Mouse (Mus musculus) embryonic facial prominence, embryonic 15.5 days (tissue): ENCODE results near the gene Dock4. TPM values are rescaled to one million over a fixed set of nuclear protein-coding genes. Genes with fewer than 3 reads are reported as not detected.

ENCODE experiments used
- ATAC-seq: fragments of 200-750 bp; cut with Nextera tagmentation; 2 replicates; pipeline ENCODE4 v1.8.0; 2017; ENCODE audit warnings: low read depth, moderate TSS enrichment; ENCODE audit not compliant: insufficient number of reproducible peaks, low FRiP score, low TSS enrichment
- H3K27ac ChIP-seq: fragments of 300-500 bp; sonication (generic); replicated peaks from 2 replicates; pipeline ENCODE4 v1.5.1; 2015; ENCODE audit warnings: mild to moderate bottlenecking, inconsistent platforms
- H3K27me3 ChIP-seq: fragments of 300-500 bp; sonication (generic); 2 replicates; pipeline ENCODE4 v1.6.1; 2015; ENCODE audit warnings: inconsistent platforms
- H3K36me3 ChIP-seq: fragments of 300-500 bp; sonication (generic); 2 replicates; pipeline ENCODE4 v1.6.1; 2015; ENCODE audit warnings: mild to moderate bottlenecking, inconsistent platforms
- H3K4me1 ChIP-seq: fragments of 300-500 bp; sonication (generic); 2 replicates; pipeline ENCODE4 v1.6.1; 2015; ENCODE audit warnings: inconsistent platforms
- H3K4me2 ChIP-seq: fragments of 300-500 bp; sonication (generic); replicated peaks from 2 replicates; pipeline ENCODE4 v1.6.1; 2015; ENCODE audit warnings: mild to moderate bottlenecking, inconsistent platforms
- H3K4me3 ChIP-seq: fragments of 300-500 bp; sonication (generic); replicated peaks from 2 replicates; pipeline ENCODE4 v1.5.1; 2015; ENCODE audit warnings: mild to moderate bottlenecking, inconsistent platforms
- H3K9ac ChIP-seq: fragments of 300-500 bp; sonication (generic); 2 replicates; pipeline ENCODE4 v1.6.1; 2015; ENCODE audit warnings: inconsistent platforms
- H3K9me3 ChIP-seq: fragments of 300-500 bp; sonication (generic); replicated peaks from 2 replicates; pipeline ENCODE4 v1.6.1; 2016; ENCODE audit warnings: inconsistent platforms
- WGBS: fragments of 180-500 bp; shearing (Covaris S2); methylation state at CpG from one replicate; pipeline ENCODE4 v1.1.7; 2015; 5-methylcytosine and 5-hydroxymethylcytosine counted together
- polyA plus RNA-seq: library from polyadenylated mRNA; unstranded; fragments of >200 nt; fragmentation: Nextera tagmentation; extraction: Ambion mirVana; gene quantifications from 2 replicates; pipeline ENCODE4 v1.2.1, GENCODE M21; 2015

Gene Dock4
- polyA plus RNA-seq, 1 experiment from 2014 or later: 12.9 TPM

GRCm38 (mm10) chr12:40576749-40577148 lies 131.0 kb downstream of the Dock4 start:
- Histone ChIP-seq H3K4me1 (peaks cover 6% of the 10 kb centered on the region; the same call in 1 of the 2 replicates), H3K9me3 (no peaks in the 10 kb centered on the region), H3K27me3 (no peaks in the 10 kb centered on the region), H3K4me2 (no peak overlapping the region), H3K36me3 (no peaks in the 10 kb centered on the region), H3K27ac (no peak overlapping the region), H3K4me3 (no peak overlapping the region), H3K9ac (no peak overlapping the region)
- 82% methylated on average over 2 of the region's 2 CpGs for WGBS
- ATAC-seq: no peak

GRCm38 (mm10) chr12:40580351-40580750 lies 134.6 kb downstream of the Dock4 start:
- H3K27me3 ChIP-seq: no peaks in the 10 kb centered on the region
- 43% methylated on average over 2 of the region's 2 CpGs for WGBS
- peaks cover 12% of the 10 kb centered on the region; the same call in 1 of the 2 replicates for H3K4me1 ChIP-seq
- no peaks in the 10 kb centered on the region for H3K36me3 ChIP-seq
- H3K27ac ChIP-seq: no peak overlapping the region
- ATAC-seq: no peak
- no peaks in the 10 kb centered on the region for H3K9me3 ChIP-seq
- no peak overlapping the region for H3K4me3 ChIP-seq
- no peak overlapping the region for H3K9ac ChIP-seq
- H3K4me2 ChIP-seq: no peak overlapping the region

GRCm38 (mm10) chr12:40581037-40581436 lies 135.3 kb downstream of the Dock4 start:
- Histone ChIP-seq H3K27ac (no peak overlapping the region), H3K4me3 (no peak overlapping the region), H3K36me3 (no peaks in the 10 kb centered on the region), H3K9me3 (no peaks in the 10 kb centered on the region), H3K9ac (no peak overlapping the region), H3K4me1 (peaks cover 12% of the 10 kb centered on the region; the same call in 1 of the 2 replicates), H3K4me2 (no peak overlapping the region), H3K27me3 (no peaks in the 10 kb centered on the region)
- 32% methylated on average over 3 of the region's 3 CpGs for WGBS
- ATAC-seq: no peak

- H3K36me3 ChIP-seq: no peaks in the 10 kb centered on the region
- peaks cover 12% of the 10 kb centered on the region; the same call in 1 of the 2 replicates for H3K4me1 ChIP-seq
- no peak overlapping the region for H3K27ac ChIP-seq
- no peaks in the 10 kb centered on the region for H3K27me3 ChIP-seq
- no peaks in the 10 kb centered on the region for H3K9me3 ChIP-seq
- WGBS: 88% methylated on average over 5 of the region's 5 CpGs
- H3K4me3 ChIP-seq: no peak overlapping the region
- H3K9ac ChIP-seq: no peak overlapping the region
- ATAC-seq: no peak
- H3K4me2 ChIP-seq: no peak overlapping the region
These were observed 136.3 kb downstream of the Dock4 start for GRCm38 (mm10) chr12:40582059-40582458.

- no peak for ATAC-seq
- H3K4me1 ChIP-seq: peaks cover 12% of the 10 kb centered on the region; the same call in 1 of the 2 replicates
- no peaks in the 10 kb centered on the region for H3K36me3 ChIP-seq
- no peaks in the 10 kb centered on the region for H3K9me3 ChIP-seq
- H3K4me3 ChIP-seq: no peak overlapping the region
- WGBS: 66% methylated on average over 7 of the region's 7 CpGs
- H3K27me3 ChIP-seq: no peaks in the 10 kb centered on the region
- H3K9ac ChIP-seq: no peak overlapping the region
- no peak overlapping the region for H3K27ac ChIP-seq
- H3K4me2 ChIP-seq: no peak overlapping the region
These were observed 139.0 kb downstream of the Dock4 start for GRCm38 (mm10) chr12:40584526-40585289.

GRCm38 (mm10) chr12:40585456-40586141 lies 139.8 kb downstream of the Dock4 start:
- H3K27me3 ChIP-seq: no peaks in the 10 kb centered on the region
- H3K4me2 ChIP-seq: no peak overlapping the region
- H3K9me3 ChIP-seq: no peaks in the 10 kb centered on the region
- 77% methylated on average over 4 of the region's 4 CpGs for WGBS
- no peak for ATAC-seq
- H3K9ac ChIP-seq: no peak overlapping the region
- no peak overlapping the region for H3K4me3 ChIP-seq
- peaks cover 9% of the 10 kb centered on the region; the same call in 1 of the 2 replicates for H3K4me1 ChIP-seq
- no peak overlapping the region for H3K27ac ChIP-seq
- no peaks in the 10 kb centered on the region for H3K36me3 ChIP-seq

GRCm38 (mm10) chr12:40594161-40594560 lies 148.4 kb downstream of the Dock4 start:
- Histone ChIP-seq H3K27ac (no peak overlapping the region), H3K4me3 (no peak overlapping the region), H3K9me3 (no peaks in the 10 kb centered on the region), H3K27me3 (no peaks in the 10 kb centered on the region), H3K4me2 (no peak overlapping the region), H3K36me3 (no peaks in the 10 kb centered on the region), H3K4me1 (no peaks in the 10 kb centered on the region), H3K9ac (no peak overlapping the region)
- 73% methylated on average over 4 of the region's 4 CpGs for WGBS
- ATAC-seq: no peak

GRCm38 (mm10) chr12:40595440-40595839 lies 149.7 kb downstream of the Dock4 start:
- H3K9me3 ChIP-seq: no peaks in the 10 kb centered on the region
- no peak overlapping the region for H3K4me3 ChIP-seq
- no peak overlapping the region for H3K4me2 ChIP-seq
- H3K27me3 ChIP-seq: no peaks in the 10 kb centered on the region
- no peak overlapping the region for H3K9ac ChIP-seq
- no peaks in the 10 kb centered on the region for H3K36me3 ChIP-seq
- 83% methylated on average over 6 of the region's 6 CpGs for WGBS
- no peak overlapping the region for H3K27ac ChIP-seq
- no peaks in the 10 kb centered on the region for H3K4me1 ChIP-seq
- ATAC-seq: no peak

- Histone ChIP-seq H3K4me1 (no peaks in the 10 kb centered on the region), H3K27me3 (no peaks in the 10 kb centered on the region), H3K4me2 (no peak overlapping the region), H3K9me3 (no peaks in the 10 kb centered on the region), H3K27ac (no peak overlapping the region), H3K36me3 (no peaks in the 10 kb centered on the region), H3K9ac (no peak overlapping the region), H3K4me3 (no peak overlapping the region)
- WGBS: 70% methylated on average over 7 of the region's 7 CpGs
- no peak for ATAC-seq
These were observed 150.3 kb downstream of the Dock4 start for GRCm38 (mm10) chr12:40596020-40596419.

GRCm38 (mm10) chr12:40596441-40596840 lies 150.7 kb downstream of the Dock4 start:
- Histone ChIP-seq H3K9me3 (no peaks in the 10 kb centered on the region), H3K9ac (no peak overlapping the region), H3K4me3 (no peak overlapping the region), H3K36me3 (no peaks in the 10 kb centered on the region), H3K4me2 (no peak overlapping the region), H3K27ac (no peak overlapping the region), H3K27me3 (no peaks in the 10 kb centered on the region), H3K4me1 (no peaks in the 10 kb centered on the region)
- WGBS: 93% methylated on average over 6 of the region's 6 CpGs
- no peak for ATAC-seq

- Histone ChIP-seq H3K36me3 (no peaks in the 10 kb centered on the region), H3K27me3 (no peaks in the 10 kb centered on the region), H3K9me3 (no peaks in the 10 kb centered on the region), H3K9ac (no peak overlapping the region), H3K4me3 (no peak overlapping the region), H3K4me2 (no peak overlapping the region), H3K27ac (no peak overlapping the region), H3K4me1 (no peaks in the 10 kb centered on the region)
- no peak for ATAC-seq
- 72% methylated on average over 2 of the region's 2 CpGs for WGBS
These were observed 154.2 kb downstream of the Dock4 start for GRCm38 (mm10) chr12:40599952-40600351.
